Mouse (Mus musculus) small intestine, adult 2 months (tissue): ENCODE measurements around the gene Prdm2. TPM values are rescaled to one million over a fixed set of nuclear protein-coding genes. Genes with fewer than 3 reads are reported as not detected.

Experiments
- H3K27ac ChIP-seq: fragments of 200-500 bp; 2 replicates; pipeline ENCODE4 v1.5.1; 2012; ENCODE audit warnings: low read depth, low read length, control low read depth, inconsistent platforms; ENCODE audit not compliant: insufficient read depth
- H3K27me3 ChIP-seq: fragments of 200-500 bp; 2 replicates; pipeline ENCODE4 v1.6.1; 2012; ENCODE audit warnings: mild to moderate bottlenecking, moderate library complexity, low read length, inconsistent platforms; ENCODE audit not compliant: control insufficient read depth, insufficient read depth
- H3K36me3 ChIP-seq: fragments of 200-500 bp; 2 replicates; pipeline ENCODE4 v1.6.1; 2012; ENCODE audit warnings: mild to moderate bottlenecking, low read length, control low read depth, inconsistent platforms; ENCODE audit not compliant: control insufficient read depth, insufficient read depth
- H3K4me1 ChIP-seq: fragments of 200-500 bp; 2 replicates; pipeline ENCODE4 v1.6.1; 2012; ENCODE audit warnings: low read length, inconsistent platforms, mixed read lengths; ENCODE audit not compliant: control insufficient read depth, insufficient read depth, insufficient read length
- H3K4me3 ChIP-seq: fragments of 200-500 bp; 2 replicates; pipeline ENCODE4 v1.5.1; 2012; ENCODE audit warnings: low read depth, mild to moderate bottlenecking, control low read depth, inconsistent platforms, low read length, moderate library complexity
- CTCF ChIP-seq: fragments of 200-500 bp; IDR thresholded peaks from 2 replicates; pipeline ENCODE4 v1.5.1; 2012; ENCODE audit warnings: low read depth, mild to moderate bottlenecking, control low read depth, inconsistent platforms, low read length, moderate library complexity, mixed read lengths; ENCODE audit not compliant: insufficient replicate concordance, insufficient read length; ENCODE audit errors: extremely low read depth
- POLR2A ChIP-seq: fragments of 200-500 bp; IDR thresholded peaks from 2 replicates; pipeline ENCODE4 v1.6.1; 2012; ENCODE audit warnings: low read depth, mild to moderate bottlenecking, control low read depth, inconsistent platforms, low read length, moderate library complexity
- WGBS: fragments of 180-500 bp; shearing (Covaris S2); methylation state at CpG from one replicate; pipeline ENCODE4 v1.1.7; 2018; 5-methylcytosine and 5-hydroxymethylcytosine counted together
- polyA plus RNA-seq: library from polyadenylated mRNA; depleted of rRNA; stranded (reverse); fragments of >200 nt; gene quantifications from 2 replicates; pipeline ENCODE4 v1.2.3, GENCODE M21; 2012

Prdm2 gene
- polyA plus RNA-seq, 1 experiment: 12.3 TPM

DNA sequence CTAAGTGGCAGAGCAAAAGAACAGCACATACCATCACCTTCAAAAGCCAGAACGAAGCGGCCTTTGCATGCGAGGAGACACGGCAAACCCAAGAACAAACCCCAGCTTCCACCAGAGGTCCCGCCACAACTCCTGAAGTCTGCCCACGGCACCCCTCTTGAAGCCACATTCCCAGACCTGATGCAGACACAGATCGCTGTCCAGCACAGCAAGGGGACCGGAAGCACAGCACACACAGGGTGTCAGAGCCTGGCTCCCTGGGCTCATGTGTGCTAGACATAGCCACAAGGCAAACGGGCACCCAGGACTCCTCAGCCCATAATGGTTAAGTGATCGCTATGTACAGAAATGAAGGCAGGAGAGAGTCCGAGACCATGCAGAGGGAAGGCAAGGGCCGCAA, 96.9 kb downstream of the Prdm2 start:
- TF ChIP-seq POLR2A: no peak
- no peak for TF ChIP-seq CTCF
- Histone ChIP-seq H3K4me1 (0 out of 2 replicates have a peak, but pooled peaks cover 2% of the 10 kb centered on the region), H3K27me3 (no peaks in the 10 kb centered on the region), H3K4me3 (no peak overlapping the region), H3K36me3 (peaks cover 8% of the 10 kb centered on the region), H3K27ac (no peak overlapping the region)
- 86% methylated on average over 12 of the region's 12 CpGs for WGBS

DNA sequence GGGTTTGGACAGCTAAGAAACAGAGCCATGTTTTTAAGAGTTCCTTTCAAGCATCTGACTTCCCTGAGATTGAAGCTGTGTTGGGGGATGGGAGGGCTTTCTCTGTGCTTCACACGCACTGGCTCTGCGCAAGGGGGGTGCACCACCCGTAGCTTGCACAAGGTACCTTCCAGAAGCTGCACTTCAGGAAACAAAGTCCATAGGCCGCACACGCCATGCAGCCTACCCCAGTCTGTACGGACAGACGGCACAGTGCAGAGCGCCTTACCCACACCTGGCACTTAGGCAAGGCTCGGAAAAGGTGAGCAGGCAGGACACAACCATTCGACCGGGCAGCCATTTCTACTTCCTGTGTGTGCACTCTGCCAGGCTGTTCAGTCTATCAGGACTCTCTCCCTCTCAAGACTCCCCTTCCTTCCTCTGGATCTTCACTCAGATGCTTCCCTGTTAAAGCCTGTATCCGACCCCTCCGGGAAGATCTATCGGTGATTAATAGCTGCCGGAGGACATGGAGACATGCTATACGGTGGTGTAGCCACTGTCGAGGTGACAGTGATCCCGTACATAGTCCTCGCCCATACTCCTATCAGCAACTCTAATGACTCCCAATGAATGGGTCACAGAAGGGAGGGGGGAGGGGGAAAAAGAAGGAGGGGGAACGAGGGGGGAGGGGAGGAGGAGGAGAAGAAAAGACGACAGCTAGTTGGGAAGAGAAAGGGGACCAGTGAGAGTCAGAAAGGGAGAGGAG, 98.4 kb downstream of the Prdm2 start:
- WGBS: 57% methylated on average over 21 of the region's 21 CpGs
- no peak for TF ChIP-seq CTCF
- no peak for TF ChIP-seq POLR2A
- H3K27ac ChIP-seq: no peak overlapping the region

DNA sequence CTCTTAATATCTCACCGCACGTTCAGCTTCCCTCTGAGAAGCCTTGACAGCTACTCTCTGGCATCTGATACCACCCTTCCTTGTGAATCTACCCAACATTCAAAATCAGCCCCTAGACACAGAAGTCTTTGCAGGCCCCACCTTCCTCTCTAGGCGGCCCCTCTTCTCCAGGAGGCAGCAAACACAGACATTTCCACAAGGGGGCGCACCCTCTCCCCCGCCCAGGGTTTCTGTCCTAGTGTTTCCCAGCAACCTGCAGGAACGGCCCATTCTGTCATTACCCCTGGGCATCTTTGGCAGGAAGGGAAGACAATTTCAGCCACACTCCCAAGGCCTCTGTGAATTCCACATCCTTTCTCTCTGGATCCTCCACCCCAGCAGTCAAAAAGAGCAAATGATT, 99.8 kb downstream of the Prdm2 start:
- H3K27ac ChIP-seq: no peak overlapping the region
- peaks cover 26% of the 10 kb centered on the region for H3K36me3 ChIP-seq
- no peak overlapping the region for H3K4me3 ChIP-seq
- WGBS: 55% methylated on average over 6 of the region's 6 CpGs
- H3K27me3 ChIP-seq: no peaks in the 10 kb centered on the region
- H3K4me1 ChIP-seq: peaks cover 5% of the 10 kb centered on the region
- TF ChIP-seq CTCF (peak; percentile 63; the same call in 1 of the 2 replicates), POLR2A (no peak)

More for the DNA sequence above, 98.4 kb downstream of the Prdm2 start:
- Histone ChIP-seq H3K4me3 (no peak overlapping the region), H3K36me3 (peaks cover 22% of the 10 kb centered on the region), H3K4me1 (no peaks in the 10 kb centered on the region), H3K27me3 (no peaks in the 10 kb centered on the region)

DNA sequence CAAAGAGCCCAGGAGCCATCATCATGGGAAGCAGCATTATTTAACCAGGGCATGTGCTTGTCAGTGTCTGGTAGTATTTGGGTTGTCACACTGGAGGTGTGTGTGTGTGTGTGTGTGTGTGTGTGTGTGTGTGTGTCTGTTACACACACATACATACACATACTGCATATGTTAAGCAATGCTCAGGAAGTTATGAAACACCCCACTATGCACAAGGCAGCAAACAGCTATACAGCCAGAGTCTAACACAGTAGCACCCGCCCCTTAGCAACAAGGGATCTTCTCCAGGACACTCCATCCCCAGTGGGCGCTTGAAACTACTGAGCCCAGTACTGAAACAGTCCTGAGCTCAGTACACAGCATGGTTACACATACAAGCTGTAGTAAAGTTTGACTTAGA, 100.4 kb downstream of the Prdm2 start:
- no peak for TF ChIP-seq CTCF
- no peak for TF ChIP-seq POLR2A
- peaks cover 26% of the 10 kb centered on the region for H3K36me3 ChIP-seq
- no peaks in the 10 kb centered on the region for H3K27me3 ChIP-seq
- peaks cover 8% of the 10 kb centered on the region for H3K4me1 ChIP-seq
- no peak overlapping the region for H3K27ac ChIP-seq
- 93% methylated on average over 2 of the region's 2 CpGs for WGBS
- no peak overlapping the region for H3K4me3 ChIP-seq

DNA sequence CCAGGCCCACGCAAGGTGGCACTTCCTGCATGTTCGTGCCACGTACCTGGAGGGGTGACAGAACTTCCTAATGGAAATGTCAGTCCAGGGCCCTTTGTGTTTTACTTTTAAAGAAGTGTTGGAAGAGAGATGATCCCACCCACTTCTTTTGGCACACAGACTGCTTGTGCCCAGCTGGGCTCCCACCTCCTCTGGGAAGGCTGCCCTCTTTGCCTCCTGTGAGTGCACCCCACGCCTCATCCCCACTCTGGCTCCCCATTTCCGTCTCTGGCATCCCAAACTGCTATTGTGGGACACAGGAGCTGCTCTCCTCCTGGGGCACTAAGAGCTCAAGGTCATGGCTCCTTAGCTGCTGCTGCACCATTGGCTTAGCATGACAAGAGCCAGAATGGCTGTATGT, 100.9 kb downstream of the Prdm2 start:
- H3K4me3 ChIP-seq: no peak overlapping the region
- H3K4me1 ChIP-seq: peaks cover 8% of the 10 kb centered on the region
- TF ChIP-seq CTCF (no peak), POLR2A (no peak)
- H3K36me3 ChIP-seq: peaks cover 26% of the 10 kb centered on the region
- H3K27ac ChIP-seq: no peak overlapping the region
- no peaks in the 10 kb centered on the region for H3K27me3 ChIP-seq
- 90% methylated on average over 5 of the region's 5 CpGs for WGBS

DNA sequence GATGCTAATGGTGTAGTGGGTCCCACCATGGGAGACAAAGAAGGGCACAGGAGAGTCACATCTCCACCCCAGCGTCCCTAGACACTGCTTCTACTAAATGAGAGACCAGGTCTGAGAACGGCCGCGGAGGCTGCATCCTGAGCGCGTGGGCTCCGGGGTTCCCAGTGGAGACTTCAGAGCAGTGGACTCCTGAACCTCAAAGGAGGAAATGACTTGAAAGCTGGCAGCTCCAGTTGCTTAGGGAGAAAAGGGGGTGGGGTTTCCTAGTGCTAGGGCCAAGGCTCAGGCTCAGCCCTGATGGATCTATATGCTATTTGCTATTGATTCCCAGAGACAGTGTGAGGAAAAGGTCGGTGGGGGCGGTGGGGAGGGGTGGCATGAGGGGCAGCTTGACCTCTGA, 104.2 kb downstream of the Prdm2 start:
- Histone ChIP-seq H3K4me3 (no peak overlapping the region), H3K36me3 (peaks cover 26% of the 10 kb centered on the region), H3K27ac (no peak overlapping the region), H3K4me1 (peaks cover 8% of the 10 kb centered on the region), H3K27me3 (no peaks in the 10 kb centered on the region)
- WGBS: 26% methylated on average over 9 of the region's 9 CpGs
- TF ChIP-seq CTCF (no peak), POLR2A (no peak)

DNA sequence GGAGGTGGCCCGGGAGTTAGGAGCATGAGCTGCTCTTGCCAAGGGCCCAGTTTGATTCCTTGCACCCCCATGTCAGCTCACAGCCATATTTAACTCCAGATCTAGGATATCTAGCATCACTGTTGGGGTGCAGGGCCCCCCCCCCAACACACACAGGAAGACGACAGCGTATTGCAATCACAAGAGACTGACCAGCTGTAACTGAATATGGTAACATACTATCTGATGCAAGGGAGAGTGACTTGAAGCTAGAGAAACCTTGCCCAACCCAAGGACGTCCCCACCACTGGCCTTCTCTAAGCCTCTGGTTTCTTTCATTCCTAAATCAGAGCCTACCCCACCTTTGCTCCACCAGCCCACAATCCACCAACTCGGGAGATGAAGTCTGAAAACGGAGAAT, 105.8 kb downstream of the Prdm2 start:
- Histone ChIP-seq H3K36me3 (peaks cover 26% of the 10 kb centered on the region), H3K27me3 (no peaks in the 10 kb centered on the region), H3K27ac (no peak overlapping the region), H3K4me1 (peaks cover 8% of the 10 kb centered on the region), H3K4me3 (no peak overlapping the region)
- 85% methylated on average over 6 of the region's 6 CpGs for WGBS
- TF ChIP-seq POLR2A (no peak), CTCF (no peak)

DNA sequence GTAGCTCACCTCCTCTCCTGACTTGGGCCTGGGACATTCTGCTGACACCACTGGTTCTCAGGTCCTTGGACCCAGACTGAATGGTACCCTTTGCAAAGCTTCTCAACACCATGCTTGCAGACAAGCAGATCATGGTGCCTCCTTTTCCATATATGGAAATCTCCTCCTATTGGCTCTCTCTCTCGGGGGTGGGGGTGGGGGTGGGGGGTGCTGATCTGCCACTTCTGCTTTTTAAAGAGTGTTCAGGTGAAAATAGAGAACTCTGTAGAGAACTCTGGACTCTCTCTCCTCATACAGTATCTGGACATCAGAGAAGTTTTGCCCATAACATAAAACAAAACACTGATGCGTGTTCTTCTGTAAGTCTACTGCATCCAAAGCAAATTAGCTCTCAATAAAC, 106.2 kb downstream of the Prdm2 start:
- H3K36me3 ChIP-seq: peaks cover 25% of the 10 kb centered on the region
- no peaks in the 10 kb centered on the region for H3K27me3 ChIP-seq
- H3K4me3 ChIP-seq: no peak overlapping the region
- peaks cover 8% of the 10 kb centered on the region for H3K4me1 ChIP-seq
- TF ChIP-seq POLR2A (no peak), CTCF (no peak)
- no peak overlapping the region for H3K27ac ChIP-seq
- 79% methylated on average over 2 of the region's 2 CpGs for WGBS
